Mouse (Mus musculus) midbrain, postnatal 0 days (tissue): Measurements from ENCODE around the gene Pacsin2. TPM values are rescaled to one million over a fixed set of nuclear protein-coding genes. Genes with fewer than 3 reads are reported as not detected.
"Not testable (repeated sequence)": the region's sequence is repeated elsewhere in the genome, so short reads cannot be mapped to it uniquely, and the experiment has no call there.

Experiments
- ATAC-seq: fragments of 200-750 bp; cut with Nextera tagmentation; 2 replicates; pipeline ENCODE4 v1.8.0; 2017; ENCODE audit warnings: moderate number of reproducible peaks, mild to moderate bottlenecking, moderate TSS enrichment, moderate library complexity; ENCODE audit not compliant: low FRiP score
- DNase-seq: peaks from one replicate; pipeline ENCODE4 v3.0.0-alpha.2; 2015; ENCODE audit warnings: low spot score
- H3K27ac ChIP-seq: fragments of 300-500 bp; sonication (generic); 2 replicates; pipeline ENCODE4 v1.5.1; 2014; ENCODE audit warnings: low read depth, mild to moderate bottlenecking, low read length, mixed read lengths
- H3K27me3 ChIP-seq: fragments of 300-500 bp; sonication (generic); 2 replicates; pipeline ENCODE4 v1.6.1; 2014; ENCODE audit warnings: low read length, control low read depth, mixed read lengths; ENCODE audit not compliant: insufficient read depth
- H3K36me3 ChIP-seq: fragments of 300-500 bp; sonication (generic); 2 replicates; pipeline ENCODE4 v1.6.1; 2014; ENCODE audit warnings: low read length, control low read depth, mixed read lengths; ENCODE audit not compliant: insufficient read depth
- H3K4me1 ChIP-seq: fragments of 300-500 bp; sonication (generic); 2 replicates; pipeline ENCODE4 v1.6.1; 2014; ENCODE audit warnings: mild to moderate bottlenecking, control low read depth, antibody characterized with exemption, low read length, mixed read lengths; ENCODE audit not compliant: insufficient read depth
- H3K4me2 ChIP-seq: fragments of 300-500 bp; sonication (generic); 2 replicates; pipeline ENCODE4 v1.6.1; 2014; ENCODE audit warnings: low read depth, mild to moderate bottlenecking, low read length, mixed read lengths; ENCODE audit not compliant: poor library complexity, severe bottlenecking
- H3K4me3 ChIP-seq: fragments of 300-500 bp; sonication (generic); 2 replicates; pipeline ENCODE4 v1.5.1; 2014; ENCODE audit warnings: low read depth, mild to moderate bottlenecking, low read length, moderate library complexity
- H3K9ac ChIP-seq: fragments of 300-500 bp; sonication (generic); replicated peaks from 2 replicates; pipeline ENCODE4 v1.6.1; 2014; ENCODE audit warnings: mild to moderate bottlenecking, low read length, moderate library complexity, mixed read lengths; ENCODE audit not compliant: poor library complexity, severe bottlenecking
- H3K9me3 ChIP-seq: fragments of 300-500 bp; sonication (generic); 2 replicates; pipeline ENCODE4 v1.6.1; 2016; ENCODE audit warnings: low read length, control low read depth
- CTCF ChIP-seq: IDR thresholded peaks from 2 replicates; pipeline ENCODE4 v1.5.1; 2016; ENCODE audit warnings: antibody characterized with exemption, mild to moderate bottlenecking
- WGBS: fragments of 180-500 bp; shearing (Covaris S2); extraction: QIAGEN DNeasy Blood & Tissue Kit; methylation state at CpG from one replicate; pipeline ENCODE4 v1.1.7; 2014; 5-methylcytosine and 5-hydroxymethylcytosine counted together
- polyA plus RNA-seq: library from polyadenylated mRNA; unstranded; fragments of >200 nt; fragmentation: Nextera tagmentation; extraction: Ambion mirVana; gene quantifications from 2 replicates; pipeline ENCODE4 v1.2.1, GENCODE M21; 2015
- total RNA-seq: library from RNA; depleted of rRNA; stranded (reverse); fragments of >200 nt; gene quantifications from 2 replicates; pipeline ENCODE4 v1.2.3, GENCODE M21; 2014

Pacsin2 gene
- total and polyA plus RNA-seq, 2 experiments from 2014 or later: 14.6 to 16.2 TPM

- WGBS: 75% methylated on average over 3 of the region's 3 CpGs
- Histone ChIP-seq H3K4me3 (no peak overlapping the region), H3K4me1 (no peaks in the 10 kb centered on the region), H3K4me2 (no peak overlapping the region), H3K9me3 (no peaks in the 10 kb centered on the region), H3K27ac (no peak overlapping the region), H3K27me3 (no peaks in the 10 kb centered on the region), H3K9ac (no peak overlapping the region), H3K36me3 (no peaks in the 10 kb centered on the region)
- DNase-seq (no peak), ATAC-seq (no peak)
- no peak for TF ChIP-seq CTCF
Measured at GRCm38 (mm10) chr15:83364194-83364593, 100.2 kb downstream of the Pacsin2 start.

- ATAC-seq: not testable (repeated sequence)
Measured at GRCm38 (mm10) chr15:83362813-83363212, 101.6 kb downstream of the Pacsin2 start.

GRCm38 (mm10) chr15:83360899-83361298 lies 103.5 kb downstream of the Pacsin2 start:
- ATAC-seq, H3K36me3 ChIP-seq, DNase-seq, H3K9ac ChIP-seq, H3K4me2 ChIP-seq, H3K27me3 ChIP-seq, H3K27ac ChIP-seq, H3K4me3 ChIP-seq, H3K9me3 ChIP-seq, H3K4me1 ChIP-seq: not testable (repeated sequence)
- 67% methylated on average over 5 of the region's 5 CpGs for WGBS

More at GRCm38 (mm10) chr15:83362813-83363212, 101.6 kb downstream of the Pacsin2 start:
- H3K36me3 ChIP-seq, H3K27ac ChIP-seq, H3K4me2 ChIP-seq, DNase-seq, H3K9me3 ChIP-seq, H3K4me1 ChIP-seq, H3K27me3 ChIP-seq, H3K4me3 ChIP-seq, H3K9ac ChIP-seq: not testable (repeated sequence)
- 80% methylated on average over 1 of the region's 1 CpGs for WGBS

GRCm38 (mm10) chr15:83360140-83360539 lies 104.3 kb downstream of the Pacsin2 start:
- no peaks in the 10 kb centered on the region for H3K4me1 ChIP-seq
- WGBS: 85% methylated on average over 3 of the region's 3 CpGs

GRCm38 (mm10) chr15:83358476-83358875 lies 105.9 kb downstream of the Pacsin2 start:
- ATAC-seq (no peak), DNase-seq (no peak)
- Histone ChIP-seq H3K36me3 (no peaks in the 10 kb centered on the region), H3K4me1 (no peaks in the 10 kb centered on the region), H3K27me3 (no peaks in the 10 kb centered on the region), H3K4me3 (no peak overlapping the region), H3K9me3 (no peaks in the 10 kb centered on the region), H3K9ac (no peak overlapping the region), H3K27ac (no peak overlapping the region), H3K4me2 (no peak overlapping the region)
- WGBS: 90% methylated on average over 1 of the region's 1 CpGs
- no peak for TF ChIP-seq CTCF

More at GRCm38 (mm10) chr15:83360140-83360539, 104.3 kb downstream of the Pacsin2 start:
- no peak overlapping the region for H3K27ac ChIP-seq
- H3K27me3 ChIP-seq: no peaks in the 10 kb centered on the region
- H3K4me3 ChIP-seq: no peak overlapping the region
- TF ChIP-seq CTCF: no peak
- DNase-seq (no peak), ATAC-seq (no peak)
- no peaks in the 10 kb centered on the region for H3K9me3 ChIP-seq
- H3K4me2 ChIP-seq: no peak overlapping the region
- no peaks in the 10 kb centered on the region for H3K36me3 ChIP-seq
- H3K9ac ChIP-seq: no peak overlapping the region

GRCm38 (mm10) chr15:83351546-83351945 lies 112.9 kb downstream of the Pacsin2 start:
- H3K27me3 ChIP-seq: no peaks in the 10 kb centered on the region
- H3K4me1 ChIP-seq: no peaks in the 10 kb centered on the region
- H3K36me3 ChIP-seq: no peaks in the 10 kb centered on the region
- no peaks in the 10 kb centered on the region for H3K9me3 ChIP-seq
- no peak overlapping the region for H3K4me2 ChIP-seq
- no peak overlapping the region for H3K27ac ChIP-seq
- DNase-seq: no peak
- no peak overlapping the region for H3K4me3 ChIP-seq
- no peak overlapping the region for H3K9ac ChIP-seq
- WGBS: 93% methylated on average over 4 of the region's 4 CpGs
- no peak for ATAC-seq
- TF ChIP-seq CTCF: no peak
